Mouse (Mus musculus) heart, postnatal 0 days (tissue): ENCODE results near the gene Ccdc30.

Experiments used
- CTCF ChIP-seq: IDR thresholded peaks from 2 replicates; pipeline ENCODE4 v1.5.1; 2016; ENCODE audit warnings: antibody characterized with exemption, control low read depth, low read depth
- EP300 ChIP-seq: IDR thresholded peaks from 2 replicates; pipeline ENCODE4 v1.6.1; 2016; ENCODE audit warnings: antibody characterized with exemption, low read depth

- TF ChIP-seq CTCF = no peak
- TF ChIP-seq EP300 = no peak
Measured at GRCm38 (mm10) chr4:119313756-119314155, 101.6 kb downstream of the Ccdc30 start.
